In the genomic region with DNA sequence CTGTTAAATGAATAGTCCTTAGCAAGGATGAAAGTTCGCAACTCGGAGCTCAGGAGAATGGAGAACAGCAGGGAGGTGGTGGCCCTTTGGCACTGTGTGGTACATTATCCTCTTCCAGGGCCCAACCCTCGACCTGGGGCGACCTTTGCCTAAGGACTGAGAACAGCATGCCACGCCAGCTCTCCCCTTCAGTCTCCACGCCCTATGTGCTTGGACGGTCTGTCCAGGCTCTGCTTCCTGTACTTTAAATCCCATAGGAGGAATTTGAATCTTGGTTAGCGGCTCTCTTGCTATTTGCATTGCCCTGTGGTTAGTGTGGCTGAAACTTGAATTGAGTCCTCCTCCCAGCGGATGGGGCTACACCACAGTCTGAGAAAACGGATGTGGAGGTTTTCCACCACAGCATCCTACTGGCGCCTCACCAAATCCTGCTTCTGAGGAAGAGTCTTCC, we compare ENCODE assay signal across 8 mouse cellular contexts. TPM values are rescaled to one million over a fixed set of nuclear protein-coding genes. Genes with fewer than 3 reads are reported as not detected.
DNase-seq lines count a peak whose midpoint lies in the region; ATAC-seq lines count a peak whose summit lies in the region.

No protein-coding gene starts in this region.

- peak overlapping the region; percentile 87 for H3K4me2 ChIP-seq in liver, embryonic 16.5 days (ENCODE audit: low read depth, low read length)
- H3K4me2 ChIP-seq in neural tube, embryonic 14.5 days (ENCODE audit: low read depth, low read length) = peak overlapping the region; percentile 86

- no peak for ATAC-seq in liver, embryonic 16.5 days (ENCODE audit: low read depth)
- ATAC-seq in neural tube, embryonic 14.5 days (ENCODE audit: low read depth) = no peak

- no peak overlapping the region for H3K27ac ChIP-seq in liver, embryonic 16.5 days (ENCODE audit: low read length)
- H3K27ac ChIP-seq in neural tube, embryonic 14.5 days (ENCODE audit: low read depth, low read length) = no peak overlapping the region

- peaks cover 19% of the 10 kb centered on the region for H3K4me1 ChIP-seq in liver, embryonic 16.5 days (ENCODE audit: control insufficient read depth, low read depth, low read length)
- 0 out of 2 replicates have a peak, but pooled peaks cover 5% of the 10 kb centered on the region for H3K4me1 ChIP-seq in neural tube, embryonic 14.5 days (ENCODE audit: control insufficient read depth, insufficient read depth, low read length)

- no peak overlapping the region for H3K9ac ChIP-seq in liver, embryonic 16.5 days (ENCODE audit: low read depth, low read length)
- no peak overlapping the region for H3K9ac ChIP-seq in neural tube, embryonic 14.5 days (replicated peaks; ENCODE audit: low read depth, low read length)

- no peaks in the 10 kb centered on the region for H3K36me3 ChIP-seq in liver, embryonic 16.5 days (ENCODE audit: control insufficient read depth, insufficient read depth)
- H3K36me3 ChIP-seq in neural tube, embryonic 14.5 days (ENCODE audit: control insufficient read depth, insufficient read depth, low read length) = no peaks in the 10 kb centered on the region

- H3K4me3 ChIP-seq in liver, embryonic 16.5 days (ENCODE audit: low read depth, low read length) = peak overlapping the region; percentile 62
- no peak overlapping the region for H3K4me3 ChIP-seq in neural tube, embryonic 14.5 days (ENCODE audit: low read depth, low read length)

- peaks cover 36% of the 10 kb centered on the region for H3K27me3 ChIP-seq in liver, embryonic 16.5 days (ENCODE audit: control insufficient read depth, insufficient read depth, low read depth, low read length)
- H3K27me3 ChIP-seq in neural tube, embryonic 14.5 days (ENCODE audit: control insufficient read depth, insufficient read depth, low read length) = peaks cover 18% of the 10 kb centered on the region

- DNase-seq in spleen, adult 12 weeks (ENCODE audit: low spot score) = peak; percentile 1
- DNase-seq in spleen, postnatal 4 days (ENCODE audit: low spot score in 2 of 2) = no peak
- peak; percentile 38 for DNase-seq in embryo, embryonic 10 days (ENCODE audit: low spot score)
- DNase-seq in heart, adult 8-10 months (ENCODE audit: low spot score) = peak; percentile 75
- DNase-seq in kidney, adult 11 months = peak; percentile 72
- DNase-seq in frontal cortex, postnatal 25 days (ENCODE audit: low spot score in 2 of 2) = no peak

- H3K9me3 ChIP-seq in liver, embryonic 16.5 days (replicated peaks; ENCODE audit: control insufficient read depth, low read length) = no peaks in the 10 kb centered on the region
- no peaks in the 10 kb centered on the region for H3K9me3 ChIP-seq in neural tube, embryonic 14.5 days (ENCODE audit: control insufficient read depth, low read length)

- WGBS in liver, embryonic 16.5 days (ENCODE audit: insufficient replicate concordance) = 2% methylated on average over 11 of the region's 11 CpGs
- 11% methylated on average over 11 of the region's 11 CpGs for WGBS in neural tube, embryonic 14.5 days

RNA-seq across cellular contexts. Expression of a gene that starts 0.9 kb away (rescaled TPM):
- total RNA-seq in heart, adult 8-10 months (2022) = 10 to 100 TPM; 36.8 to 49.5 (median 39.2) TPM
- 0.06 and 0.65 TPM in 2 replicates for polyA plus RNA-seq in liver, embryonic 16.5 days (2015; fragmentation: Nextera tagmentation; extraction: Ambion mirVana)
- 0.18 TPM in 1 of 2 replicates, not detected in the other for polyA plus RNA-seq in neural tube, embryonic 14.5 days (2014; fragmentation: Nextera tagmentation; extraction: Ambion mirVana)

RNA-seq across cellular contexts. Expression of a gene that starts 0.9 kb away (rescaled TPM):
- total RNA-seq in heart, adult 8-10 months (2022) = 1 to 10 TPM; 4.4 to 7.7 (median 5.2) TPM
- polyA plus RNA-seq in liver, embryonic 16.5 days (2015; fragmentation: Nextera tagmentation; extraction: Ambion mirVana) = 0.17 and 0.20 TPM in 2 replicates
- polyA plus RNA-seq in neural tube, embryonic 14.5 days (2014; fragmentation: Nextera tagmentation; extraction: Ambion mirVana) = 0.22 and 0.27 TPM in 2 replicates

Comparison
In these comparisons a context has a peak if more than half of its experiments do, and no peak if none do; other contexts are left out.
1. DNase-seq: peak in spleen, adult 12 weeks (single experiment), embryo, embryonic 10 days (single experiment), heart, adult 8-10 months (single experiment) and kidney, adult 11 months (single experiment); none in spleen, postnatal 4 days (0 of 2) and frontal cortex, postnatal 25 days (0 of 2).